Mouse (Mus musculus): ENCODE measurements around the gene Vmn1r35. TPM values are rescaled to one million over a fixed set of nuclear protein-coding genes. Genes with fewer than 3 reads are reported as not detected.

Vmn1r35 gene
- total RNA-seq (2023): not detected in 4 replicates

GRCm38 (mm10) chr6:66685806-66686205, at the start of gene Vmn1r35:
Vmn1r35 (minus strand) TSS chr6:66685906.

GRCm38 (mm10) chr6:66729082-66729481, 43.4 kb upstream of the Vmn1r35 start, which contains the start of gene Vmn1r37:
Vmn1r37 (plus strand) TSS chr6:66729382.

GRCm38 (mm10) chr6:66719068-66719467, 33.4 kb upstream of the Vmn1r35 start, which contains the start of gene Vmn1r36:
Vmn1r36 (minus strand) TSS chr6:66719168.

GRCm38 (mm10) chr6:66643779-66644178, 41.9 kb downstream of the Vmn1r35 start, which contains the start of gene Vmn1r34:
Vmn1r34 (minus strand) TSS chr6:66643879.

Other genes starting within 250 kb of the Vmn1r35 start
- gene Mad2l1, start 150.5 kb downstream of the Vmn1r35 start, total RNA-seq (2023): 14.6 to 16.6 TPM (median 15.7 TPM) in 4 replicates
- gene Vmn1r32, start 125.8 kb downstream of the Vmn1r35 start, total RNA-seq (2023): not detected in 4 replicates
- not detected in 4 replicates for gene Vmn1r33, start 67.6 kb downstream of the Vmn1r35 start, total RNA-seq (2023)
- gene Vmn1r34, start 42.0 kb downstream of the Vmn1r35 start, total RNA-seq (2023): not detected in 4 replicates
- gene Vmn1r36, start 33.3 kb upstream of the Vmn1r35 start, total RNA-seq (2023): not detected in 4 replicates
- gene Vmn1r37, start 43.5 kb upstream of the Vmn1r35 start, total RNA-seq (2023): not detected in 4 replicates
- not detected in 4 replicates for gene Vmn1r38, start 96.7 kb upstream of the Vmn1r35 start, total RNA-seq (2023)
- gene Vmn1r39, start 124.7 kb upstream of the Vmn1r35 start, total RNA-seq (2023): not detected in 4 replicates
- gene Gng12, start 210.5 kb upstream of the Vmn1r35 start, total RNA-seq (2023): 7.0 to 11.8 TPM (median 8.5 TPM) in 4 replicates

Measured in B cell, adult 62 days (primary cell).